Mouse (Mus musculus) layer of hippocampus, postnatal 36 days (tissue): ENCODE results near the gene Lrfn1. TPM values are rescaled to one million over a fixed set of nuclear protein-coding genes. Genes with fewer than 3 reads are reported as not detected.

Experiments
- DNase-seq, 2 experiments: peaks; one replicate each; pipeline ENCODE4 v3.0.0; 2022
- total RNA-seq, 2 experiments: library from RNA; stranded (reverse); gene quantifications; 2 replicates each; pipeline ENCODE4 v1.2.3; 2021

The Lrfn1 gene
- total RNA-seq, 2 experiments from 2014 or later, result 64.3 to 72.3 TPM

- DNase-seq, result no peak
Measured at GRCm38 (mm10) chr7:28511441-28511840, 59.7 kb downstream of the Lrfn1 start.

Other genes with a start within 250 kb of the Lrfn1 start
- gene Eid2, start 184.1 kb upstream of the Lrfn1 start, total RNA-seq, result 10 to 100 TPM; 52.9 to 60.9 TPM
- 10 to 100 TPM; 36.5 to 36.8 TPM for gene Eid2b, start 174.2 kb upstream of the Lrfn1 start, total RNA-seq
- gene Selenov, start 160.8 kb upstream of the Lrfn1 start, total RNA-seq, result 1 to 10 TPM in 1 of 2 experiments, under 1 TPM in 1; 0.27 to 1.8 TPM
- 1 to 10 TPM; 2.1 to 2.8 TPM for gene Dll3, start 149.7 kb upstream of the Lrfn1 start, total RNA-seq
- 10 to 100 TPM; 41.1 to 42.1 TPM for gene Timm50, start 139.9 kb upstream of the Lrfn1 start, total RNA-seq
- gene Supt5, start 113.2 kb upstream of the Lrfn1 start, total RNA-seq, result 100 to 1,000 TPM; 114 to 122 TPM
- 100 to 1,000 TPM; 454 to 471 TPM for gene Rps16, start 101.3 kb upstream of the Lrfn1 start, total RNA-seq
- 1 to 10 TPM; 5.5 to 7.4 TPM for gene Plekhg2, start 79.4 kb upstream of the Lrfn1 start, total RNA-seq
- 1 to 10 TPM; 3.1 to 3.9 TPM for gene Zfp36, start 71.7 kb upstream of the Lrfn1 start, total RNA-seq
- gene Med29, start 59.3 kb upstream of the Lrfn1 start, total RNA-seq, result 10 to 100 TPM; 18.3 to 19.6 TPM
- 10 to 100 TPM; 68.9 to 70.1 TPM for gene Paf1, start 59.0 kb upstream of the Lrfn1 start, total RNA-seq
- 1 to 10 TPM; 1.2 to 2.0 TPM for gene Gmfg, start 14.5 kb upstream of the Lrfn1 start, total RNA-seq
- gene Ifnl2, start 58.5 kb downstream of the Lrfn1 start, total RNA-seq, result not detected
- gene Ifnl3, start 70.9 kb downstream of the Lrfn1 start, total RNA-seq, result not detected
- not detected for gene Sycn, start 88.9 kb downstream of the Lrfn1 start, total RNA-seq
- under 1 TPM; 0.48 to 0.52 TPM for gene Nccrp1, start 95.3 kb downstream of the Lrfn1 start, total RNA-seq
- gene Samd4b, start 146.2 kb downstream of the Lrfn1 start, total RNA-seq, result 10 to 100 TPM; 66.4 to 79.4 TPM
- gene Pak4, start 146.2 kb downstream of the Lrfn1 start, total RNA-seq, result 10 to 100 TPM; 15.1 to 15.8 TPM
- gene Acp7, start 179.4 kb downstream of the Lrfn1 start, total RNA-seq, result 1 to 10 TPM; 1.2 to 1.7 TPM
- gene Fbxo27, start 240.9 kb downstream of the Lrfn1 start, total RNA-seq, result 10 to 100 TPM; 16.8 to 20.1 TPM